Comparison of ENCODE assay signal across 30 mouse cellular contexts in the genomic region with DNA sequence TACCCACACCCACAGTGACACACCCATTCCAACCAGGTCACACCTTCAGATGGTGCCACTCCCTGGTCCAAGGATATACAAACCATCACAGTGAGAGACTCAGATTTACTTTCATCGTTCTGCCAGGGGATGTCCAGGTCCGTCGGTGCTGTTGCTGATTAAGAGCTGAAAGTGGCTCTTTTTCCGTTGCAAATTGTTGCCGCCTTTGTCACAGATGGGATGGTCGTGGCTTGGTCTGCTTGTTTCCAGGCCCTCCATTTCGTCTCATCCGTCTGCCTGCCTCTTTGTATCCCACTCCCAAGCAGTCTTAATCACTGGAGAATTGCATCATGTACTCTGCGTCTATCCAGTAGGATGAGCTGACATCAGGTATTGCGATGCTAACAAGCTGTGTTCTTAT. TPM values are rescaled to one million over a fixed set of nuclear protein-coding genes. Genes with fewer than 3 reads are reported as not detected.
"Had no signal": no experiment of that assay in that cellular context is flagged by ENCODE, and none has a peak within 500 bp of the region (broad histone marks: within the 10 kb centered on the region; RNA-seq: fewer than 3 reads in every experiment).

No protein-coding gene starts in this region.

- ATAC-seq: forebrain, embryonic 13.5 days; forebrain, embryonic 14.5 days; forebrain, embryonic 16.5 days; forebrain, postnatal 0 days had no signal

- H3K4me2 ChIP-seq: embryonic facial prominence, embryonic 12.5 days; embryonic facial prominence, embryonic 13.5 days; embryonic facial prominence, embryonic 15.5 days; forebrain, embryonic 12.5 days; forebrain, embryonic 13.5 days; heart, embryonic 11.5 days had no signal

- H3K36me3 ChIP-seq: embryonic facial prominence, embryonic 10.5 days; embryonic facial prominence, embryonic 12.5 days; embryonic facial prominence, embryonic 13.5 days; embryonic facial prominence, embryonic 15.5 days; forebrain, embryonic 10.5 days; forebrain, embryonic 12.5 days had no signal

- H3K4me1 ChIP-seq: embryonic facial prominence, embryonic 10.5 days; embryonic facial prominence, embryonic 12.5 days; embryonic facial prominence, embryonic 13.5 days; embryonic facial prominence, embryonic 15.5 days; forebrain, embryonic 10.5 days; forebrain, embryonic 12.5 days; forebrain, embryonic 13.5 days had no signal

- H3K27me3 ChIP-seq: embryonic facial prominence, embryonic 12.5 days; embryonic facial prominence, embryonic 13.5 days; embryonic facial prominence, embryonic 15.5 days; forebrain, embryonic 12.5 days; forebrain, embryonic 13.5 days had no signal

- DNase-seq: cerebellum, adult 2 months; cerebellum, adult 8-10 months; cerebellum, adult 9-10 months; cerebellum, adult 9-11 months; cerebellum, postnatal 10 days; cerebellum, postnatal 14 days; cerebellum, postnatal 25 days; cerebellum, postnatal 36 days; embryo, embryonic 11 days; forebrain, postnatal 0 days; gastrocnemius, adult 2 months; gastrocnemius, postnatal 10 days; gastrocnemius, postnatal 14 days; gastrocnemius, postnatal 25 days; gastrocnemius, postnatal 36 days; heart, adult 18-20 months; heart, adult 2 months had no signal

- H3K9ac ChIP-seq: embryonic facial prominence, embryonic 12.5 days; embryonic facial prominence, embryonic 13.5 days; embryonic facial prominence, embryonic 15.5 days; forebrain, embryonic 12.5 days; forebrain, embryonic 13.5 days; forebrain, postnatal 0 days had no signal

- H3K4me3 ChIP-seq: embryonic facial prominence, embryonic 10.5 days; embryonic facial prominence, embryonic 12.5 days; embryonic facial prominence, embryonic 13.5 days; embryonic facial prominence, embryonic 15.5 days; erythroblast, embryonic 14.5 days; forebrain, embryonic 10.5 days; forebrain, embryonic 12.5 days; forebrain, embryonic 13.5 days; gastrocnemius, adult 2 months; heart, adult 2 months had no signal

- H3K27ac ChIP-seq: embryonic facial prominence, embryonic 10.5 days; embryonic facial prominence, embryonic 12.5 days; embryonic facial prominence, embryonic 13.5 days; embryonic facial prominence, embryonic 15.5 days; forebrain, embryonic 10.5 days; forebrain, embryonic 12.5 days; forebrain, embryonic 13.5 days; gastrocnemius, adult 2 months; heart, adult 2 months had no signal

RNA-seq across cellular contexts. Expression of a gene that starts 13.4 kb away (rescaled TPM):
- total RNA-seq: heart, adult 18-20 months; heart, adult 2 months had no signal
- polyA plus RNA-seq: embryonic facial prominence, embryonic 10.5 days; embryonic facial prominence, embryonic 11.5 days; embryonic facial prominence, embryonic 12.5 days; embryonic facial prominence, embryonic 13.5 days; erythroblast, embryonic 14.5 days; forebrain, embryonic 10.5 days; forebrain, embryonic 12.5 days; heart, embryonic 11.5 days had no signal

RNA-seq across cellular contexts. Expression of a gene that starts 53.5 kb away (rescaled TPM):
- total RNA-seq: granulocyte monocyte progenitor cell, adult 5-6 weeks had no signal
